7 mouse cellular contexts compared by ENCODE assay signal in the genomic region with DNA sequence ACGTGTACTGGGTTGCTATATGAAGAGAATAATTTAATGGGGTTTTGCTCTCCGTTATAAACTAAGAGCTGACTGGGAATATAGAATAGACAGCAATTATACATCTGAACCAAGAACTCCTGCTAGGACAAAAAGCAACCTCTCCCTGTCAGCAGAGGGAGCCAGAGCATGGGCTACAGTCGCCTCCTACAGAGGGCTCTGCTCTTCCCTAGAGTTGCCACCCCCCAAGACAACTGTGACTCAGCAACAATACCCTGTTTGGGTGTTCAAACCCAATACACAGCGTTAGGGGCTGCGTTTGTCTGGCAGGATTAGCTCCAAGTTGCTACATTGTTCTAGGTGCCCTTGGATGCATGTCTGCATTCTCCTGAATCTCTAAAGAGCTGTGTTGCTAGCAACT. TPM values are rescaled to one million over a fixed set of nuclear protein-coding genes. Genes with fewer than 3 reads are reported as not detected.
DNase-seq lines count a peak whose midpoint lies in the region; ATAC-seq lines count a peak whose summit lies in the region.

No protein-coding gene starts in this region.

- intact Hi-C loops in left cerebral cortex, postnatal 14 days (cut with DNase I) = no loop called here

- peak; percentile 94 for DNase-seq in 3T3-L1 (ENCODE audit: low read depth, low spot score)
- peak; percentile 55 to 63 for DNase-seq in B cell, adult 2 months
- peak; percentile 63 for DNase-seq in c-Kit-positive CD71-negative TER-119-negative erythroid progenitor cells, embryonic 14.5 days (ENCODE audit: low read depth)
- peak; percentile 72 for DNase-seq in forelimb bud, embryonic 11.5 days (ENCODE audit: low read depth, low spot score)
- DNase-seq in left cerebral cortex, postnatal 14 days (ENCODE audit: low spot score in 2 of 2) = peak; percentile 72 to 82
- DNase-seq in skeletal muscle tissue, adult 2 months (ENCODE audit: low read depth, low spot score) = peak; percentile 54

- ATAC-seq in megakaryocyte progenitor cell, adult 5-6 weeks (replicated peaks; ENCODE audit: poor library complexity) = peak; percentile 72

RNA-seq across cellular contexts. Expression of gene Bcar3, which starts 1.6 kb away (rescaled TPM):
- 10 to 100 TPM; 15.1 to 16.2 TPM for total RNA-seq in left cerebral cortex, postnatal 14 days (2021)
- 1.0 and 1.6 TPM in 2 replicates for total RNA-seq in megakaryocyte progenitor cell, adult 5-6 weeks (2015)
- 1.6 and 5.0 TPM in 2 replicates for total RNA-seq in megakaryocyte progenitor cell, adult 5-6 weeks (2017)

RNA-seq across cellular contexts. Expression of gene Dnttip2, which starts 21.3 kb away (rescaled TPM):
- total RNA-seq in left cerebral cortex, postnatal 14 days (2021) = 10 to 100 TPM; 23.0 to 27.4 TPM
- 148 and 164 TPM in 2 replicates for total RNA-seq in megakaryocyte progenitor cell, adult 5-6 weeks (2015)
- total RNA-seq in megakaryocyte progenitor cell, adult 5-6 weeks (2017) = 121 and 132 TPM in 2 replicates

RNA-seq across cellular contexts. Expression of gene Gclm, which starts 50.2 kb away (rescaled TPM):
- 10 to 100 TPM; 59.3 to 65.2 TPM for total RNA-seq in left cerebral cortex, postnatal 14 days (2021)
- 171 and 190 TPM in 2 replicates for total RNA-seq in megakaryocyte progenitor cell, adult 5-6 weeks (2015)
- total RNA-seq in megakaryocyte progenitor cell, adult 5-6 weeks (2017) = 37.9 and 44.2 TPM in 2 replicates

Comparison
In these comparisons a context has a peak if more than half of its experiments do, and no peak if none do; other contexts are left out.
1. Peak in every context shown above with its lines: DNase-seq and ATAC-seq.
2. RNA of gene Dnttip2, which starts 21.3 kb away (total RNA-seq): 121 to 164 TPM in megakaryocyte progenitor cell, adult 5-6 weeks; 23.0 to 27.4 TPM in left cerebral cortex, postnatal 14 days; every median in the first group is over 4 times any median in the second.